Mouse (Mus musculus) lung, postnatal 14 days (tissue): ENCODE results near the gene Lancl1.

Experiments used
- DNase-seq: peaks from one replicate; pipeline ENCODE4 v3.0.0; 2021

Lancl1 gene

GRCm38 (mm10) chr1:67038246-67038987, at the start of gene Lancl1:
Lancl1 (minus strand) TSS chr1:67038872.
- peak; percentile 90 for DNase-seq

- DNase-seq: no peak
Measured at GRCm38 (mm10) chr1:67079146-67079545, 40.5 kb upstream of the Lancl1 start.

- DNase-seq: no peak
Measured at GRCm38 (mm10) chr1:67078666-67079065, 40.0 kb upstream of the Lancl1 start.

GRCm38 (mm10) chr1:67077739-67078138, 39.1 kb upstream of the Lancl1 start:
- DNase-seq: no peak

- no peak for DNase-seq
Measured at GRCm38 (mm10) chr1:67067561-67067960, 28.9 kb upstream of the Lancl1 start.

GRCm38 (mm10) chr1:67065347-67066270, 26.9 kb upstream of the Lancl1 start:
- DNase-seq: no peak

GRCm38 (mm10) chr1:67061456-67062085, 22.9 kb upstream of the Lancl1 start:
- DNase-seq: peak; percentile 71

GRCm38 (mm10) chr1:67055816-67056215, 17.1 kb upstream of the Lancl1 start:
- no peak for DNase-seq

GRCm38 (mm10) chr1:67052721-67053120, 14.0 kb upstream of the Lancl1 start:
- DNase-seq: no peak

GRCm38 (mm10) chr1:67049600-67049999, 10.9 kb upstream of the Lancl1 start:
- no peak for DNase-seq

- no peak for DNase-seq
Measured at GRCm38 (mm10) chr1:67048696-67049095, 10.0 kb upstream of the Lancl1 start.

GRCm38 (mm10) chr1:67045100-67045499, 6.4 kb upstream of the Lancl1 start:
- no peak for DNase-seq

GRCm38 (mm10) chr1:67042583-67042982, 3.9 kb upstream of the Lancl1 start:
- no peak for DNase-seq

- no peak for DNase-seq
Measured at GRCm38 (mm10) chr1:67039083-67039482, 411 bp upstream of the Lancl1 start.

- DNase-seq: no peak
Measured at GRCm38 (mm10) chr1:67037198-67037597, 1.5 kb downstream of the Lancl1 start.

- DNase-seq: no peak
Measured at GRCm38 (mm10) chr1:67033278-67033677, 5.4 kb downstream of the Lancl1 start.

GRCm38 (mm10) chr1:67026927-67027511, 11.7 kb downstream of the Lancl1 start:
- DNase-seq: no peak

GRCm38 (mm10) chr1:67026142-67026541, 12.5 kb downstream of the Lancl1 start:
- DNase-seq: no peak

GRCm38 (mm10) chr1:67022767-67023166, 15.9 kb downstream of the Lancl1 start:
- no peak for DNase-seq

- DNase-seq: no peak
Measured at GRCm38 (mm10) chr1:67022051-67022450, 16.6 kb downstream of the Lancl1 start.

GRCm38 (mm10) chr1:67020637-67021161, 18.0 kb downstream of the Lancl1 start:
- DNase-seq: no peak

GRCm38 (mm10) chr1:67017101-67017870, 21.4 kb downstream of the Lancl1 start:
- no peak for DNase-seq
